Mouse (Mus musculus) limb, embryonic 15.5 days (tissue): ENCODE results near the gene Acot6. TPM values are rescaled to one million over a fixed set of nuclear protein-coding genes. Genes with fewer than 3 reads are reported as not detected.

Experiments used
- ATAC-seq: fragments of 200-750 bp; cut with Nextera tagmentation; 2 replicates; pipeline ENCODE4 v1.8.0; 2017; ENCODE audit warnings: low read depth, moderate TSS enrichment; ENCODE audit not compliant: insufficient number of reproducible peaks, low FRiP score, low TSS enrichment
- H3K27ac ChIP-seq: fragments of 300-500 bp; sonication (generic); 2 replicates; pipeline ENCODE4 v1.5.1; 2015; ENCODE audit warnings: moderate library complexity, mild to moderate bottlenecking, inconsistent platforms
- H3K27me3 ChIP-seq: fragments of 300-500 bp; sonication (generic); 2 replicates; pipeline ENCODE4 v1.6.1; 2015; ENCODE audit warnings: inconsistent platforms
- H3K36me3 ChIP-seq: fragments of 300-500 bp; sonication (generic); 2 replicates; pipeline ENCODE4 v1.6.1; 2015; ENCODE audit warnings: inconsistent platforms
- H3K4me1 ChIP-seq: fragments of 300-500 bp; sonication (generic); 2 replicates; pipeline ENCODE4 v1.6.1; 2015; ENCODE audit warnings: inconsistent platforms
- H3K4me2 ChIP-seq: fragments of 300-500 bp; sonication (generic); 2 replicates; pipeline ENCODE4 v1.6.1; 2015; ENCODE audit warnings: mild to moderate bottlenecking, inconsistent platforms
- H3K4me3 ChIP-seq: fragments of 300-500 bp; sonication (generic); 2 replicates; pipeline ENCODE4 v1.5.1; 2015; ENCODE audit warnings: mild to moderate bottlenecking, inconsistent platforms
- H3K9ac ChIP-seq: fragments of 300-500 bp; sonication (generic); 2 replicates; pipeline ENCODE4 v1.6.1; 2015; ENCODE audit warnings: inconsistent platforms
- H3K9me3 ChIP-seq: fragments of 300-500 bp; sonication (generic); 2 replicates; pipeline ENCODE4 v1.6.1; 2016; ENCODE audit warnings: inconsistent platforms
- WGBS: fragments of 180-500 bp; shearing (Covaris S2); methylation state at CpG from one replicate; pipeline ENCODE4 v1.1.7; 2015; 5-methylcytosine and 5-hydroxymethylcytosine counted together
- polyA plus RNA-seq: library from polyadenylated mRNA; unstranded; fragments of >200 nt; fragmentation: Nextera tagmentation; extraction: Ambion mirVana; gene quantifications from 2 replicates; pipeline ENCODE4 v1.2.1, GENCODE M21; 2015

Gene Acot6
- polyA plus RNA-seq, 1 experiment from 2014 or later, result 1.7 TPM

- no peak for ATAC-seq
- 66% methylated on average over 2 of the region's 2 CpGs for WGBS
- Histone ChIP-seq H3K27ac (no peak overlapping the region), H3K4me3 (no peak overlapping the region), H3K9me3 (no peaks in the 10 kb centered on the region), H3K9ac (no peak overlapping the region), H3K36me3 (peaks cover 87% of the 10 kb centered on the region), H3K4me1 (peaks cover 11% of the 10 kb centered on the region), H3K27me3 (no peaks in the 10 kb centered on the region), H3K4me2 (no peak overlapping the region)
Observed at GRCm38 (mm10) chr12:84155523-84155871, 55.0 kb downstream of the Acot6 start.

GRCm38 (mm10) chr12:84156210-84156609 lies 55.8 kb downstream of the Acot6 start:
- H3K27ac ChIP-seq, result no peak overlapping the region
- H3K27me3 ChIP-seq, result no peaks in the 10 kb centered on the region
- 93% methylated on average over 18 of the region's 18 CpGs for WGBS
- no peak overlapping the region for H3K4me3 ChIP-seq
- no peak overlapping the region for H3K4me2 ChIP-seq
- H3K9ac ChIP-seq, result no peak overlapping the region
- no peaks in the 10 kb centered on the region for H3K9me3 ChIP-seq
- ATAC-seq, result no peak
- peaks cover 89% of the 10 kb centered on the region for H3K36me3 ChIP-seq
- H3K4me1 ChIP-seq, result peaks cover 8% of the 10 kb centered on the region

- 92% methylated on average over 14 of the region's 14 CpGs for WGBS
- Histone ChIP-seq H3K9ac (no peak overlapping the region), H3K4me1 (0 out of 2 replicates have a peak, but pooled peaks cover under 1% of the 10 kb centered on the region), H3K9me3 (no peaks in the 10 kb centered on the region), H3K36me3 (peaks cover 91% of the 10 kb centered on the region), H3K4me3 (no peak overlapping the region), H3K27me3 (no peaks in the 10 kb centered on the region), H3K4me2 (no peak overlapping the region), H3K27ac (no peak overlapping the region)
- ATAC-seq, result no peak
Observed at GRCm38 (mm10) chr12:84158156-84158555, 57.7 kb downstream of the Acot6 start.

GRCm38 (mm10) chr12:84160491-84160890 lies 60.0 kb downstream of the Acot6 start:
- Histone ChIP-seq H3K9me3 (no peaks in the 10 kb centered on the region), H3K9ac (no peak overlapping the region), H3K36me3 (peaks cover 84% of the 10 kb centered on the region), H3K27me3 (no peaks in the 10 kb centered on the region), H3K27ac (no peak overlapping the region), H3K4me1 (peaks cover 5% of the 10 kb centered on the region), H3K4me2 (no peak overlapping the region), H3K4me3 (no peak overlapping the region)
- ATAC-seq, result no peak
- WGBS, result 94% methylated on average over 8 of the region's 8 CpGs

Other genes with a start within 250 kb of the Acot6 start
- gene Numb, start 178.7 kb upstream of the Acot6 start, polyA plus RNA-seq, result 36.6 and 37.5 TPM in 2 replicates
- gene Riox1, start 150.0 kb upstream of the Acot6 start, polyA plus RNA-seq, result 9.0 and 11.2 TPM in 2 replicates
- not detected in 2 replicates for gene Heatr4, start 115.8 kb upstream of the Acot6 start, polyA plus RNA-seq
- 26.1 and 26.5 TPM in 2 replicates for gene Acot2, start 112.8 kb upstream of the Acot6 start, polyA plus RNA-seq
- 58.3 and 59.5 TPM in 2 replicates for gene Acot1, start 91.2 kb upstream of the Acot6 start, polyA plus RNA-seq
- gene Acot4, start 62.3 kb upstream of the Acot6 start, polyA plus RNA-seq, result 0.17 and 0.37 TPM in 2 replicates
- gene Gm49366, start 61.7 kb upstream of the Acot6 start, polyA plus RNA-seq, result not detected in 2 replicates
- gene Acot3, start 48.5 kb upstream of the Acot6 start, polyA plus RNA-seq, result not detected in 2 replicates
- gene Acot5, start 31.3 kb upstream of the Acot6 start, polyA plus RNA-seq, result not detected in 2 replicates
- 5.9 and 6.3 TPM in 2 replicates for gene Dnal1, start 13.7 kb downstream of the Acot6 start, polyA plus RNA-seq
- gene Pnma1, start 47.8 kb downstream of the Acot6 start, polyA plus RNA-seq, result 0.78 and 0.93 TPM in 2 replicates
- 13.2 and 13.8 TPM in 2 replicates for gene Elmsan1, start 118.2 kb downstream of the Acot6 start, polyA plus RNA-seq
- 15.9 and 22.6 TPM in 2 replicates for gene Ptgr2, start 184.6 kb downstream of the Acot6 start, polyA plus RNA-seq
- 79.8 and 90.6 TPM in 2 replicates for gene Zfp410, start 216.2 kb downstream of the Acot6 start, polyA plus RNA-seq